Mouse (Mus musculus) small intestine, adult 2 months (tissue): ENCODE results near the gene Rtcb. TPM values are rescaled to one million over a fixed set of nuclear protein-coding genes. Genes with fewer than 3 reads are reported as not detected.

ENCODE experiments used
- H3K27ac ChIP-seq: fragments of 200-500 bp; 2 replicates; pipeline ENCODE4 v1.5.1; 2012; ENCODE audit warnings: low read depth, low read length, control low read depth, inconsistent platforms; ENCODE audit not compliant: insufficient read depth
- H3K27me3 ChIP-seq: fragments of 200-500 bp; 2 replicates; pipeline ENCODE4 v1.6.1; 2012; ENCODE audit warnings: mild to moderate bottlenecking, moderate library complexity, low read length, inconsistent platforms; ENCODE audit not compliant: control insufficient read depth, insufficient read depth
- H3K36me3 ChIP-seq: fragments of 200-500 bp; 2 replicates; pipeline ENCODE4 v1.6.1; 2012; ENCODE audit warnings: mild to moderate bottlenecking, low read length, control low read depth, inconsistent platforms; ENCODE audit not compliant: control insufficient read depth, insufficient read depth
- H3K4me1 ChIP-seq: fragments of 200-500 bp; 2 replicates; pipeline ENCODE4 v1.6.1; 2012; ENCODE audit warnings: low read length, inconsistent platforms, mixed read lengths; ENCODE audit not compliant: control insufficient read depth, insufficient read depth, insufficient read length
- H3K4me3 ChIP-seq: fragments of 200-500 bp; 2 replicates; pipeline ENCODE4 v1.5.1; 2012; ENCODE audit warnings: low read depth, mild to moderate bottlenecking, control low read depth, inconsistent platforms, low read length, moderate library complexity
- CTCF ChIP-seq: fragments of 200-500 bp; IDR thresholded peaks from 2 replicates; pipeline ENCODE4 v1.5.1; 2012; ENCODE audit warnings: low read depth, mild to moderate bottlenecking, control low read depth, inconsistent platforms, low read length, moderate library complexity, mixed read lengths; ENCODE audit not compliant: insufficient replicate concordance, insufficient read length; ENCODE audit errors: extremely low read depth
- POLR2A ChIP-seq: fragments of 200-500 bp; IDR thresholded peaks from 2 replicates; pipeline ENCODE4 v1.6.1; 2012; ENCODE audit warnings: low read depth, mild to moderate bottlenecking, control low read depth, inconsistent platforms, low read length, moderate library complexity
- WGBS: fragments of 180-500 bp; shearing (Covaris S2); methylation state at CpG from one replicate; pipeline ENCODE4 v1.1.7; 2018; 5-methylcytosine and 5-hydroxymethylcytosine counted together
- polyA plus RNA-seq: library from polyadenylated mRNA; depleted of rRNA; stranded (reverse); fragments of >200 nt; gene quantifications from 2 replicates; pipeline ENCODE4 v1.2.3, GENCODE M21; 2012; rRNA removed

Rtcb gene
- 16.2 and 26.8 TPM in 2 replicates for polyA plus RNA-seq

GRCm38 (mm10) chr10:85957464-85957950, at the start of gene Rtcb:
TSS of gene Rtcb (minus strand) at chr10:85957823.
- H3K4me1 ChIP-seq, result peaks cover 12% of the 10 kb centered on the region; the same call in 1 of the 2 replicates
- no peaks in the 10 kb centered on the region for H3K27me3 ChIP-seq
- H3K4me3 ChIP-seq, result peak within 1 kb of the TSS; percentile 100
- peak within 1 kb of the TSS; percentile 91 for H3K27ac ChIP-seq
- WGBS, result 0% methylated on average over 38 of the region's 38 CpGs
- no peak for TF ChIP-seq CTCF
- peak; percentile 68 for TF ChIP-seq POLR2A
- peaks cover 6% of the 10 kb centered on the region for H3K36me3 ChIP-seq

- Histone ChIP-seq H3K27me3 (peaks cover 3% of the 10 kb centered on the region; the same call in 1 of the 2 replicates), H3K27ac (no peak overlapping the region), H3K4me3 (no peak overlapping the region), H3K4me1 (no peaks in the 10 kb centered on the region), H3K36me3 (no peaks in the 10 kb centered on the region)
- 62% methylated on average over 5 of the region's 5 CpGs for WGBS
- no peak for TF ChIP-seq CTCF
- no peak for TF ChIP-seq POLR2A
These were observed 48.8 kb upstream of the Rtcb start for GRCm38 (mm10) chr10:86006455-86006854.

- Histone ChIP-seq H3K4me3 (no peak overlapping the region), H3K27me3 (no peaks in the 10 kb centered on the region), H3K36me3 (no peaks in the 10 kb centered on the region), H3K4me1 (no peaks in the 10 kb centered on the region), H3K27ac (no peak overlapping the region)
- WGBS, result 91% methylated on average over 4 of the region's 4 CpGs
- no peak for TF ChIP-seq POLR2A
- TF ChIP-seq CTCF, result no peak
These were observed 42.8 kb upstream of the Rtcb start for GRCm38 (mm10) chr10:86000447-86000846.

GRCm38 (mm10) chr10:85994543-85995104, 37.0 kb upstream of the Rtcb start:
- Histone ChIP-seq H3K36me3 (no peaks in the 10 kb centered on the region), H3K4me1 (no peaks in the 10 kb centered on the region), H3K27ac (no peak overlapping the region), H3K27me3 (no peaks in the 10 kb centered on the region), H3K4me3 (no peak overlapping the region)
- TF ChIP-seq CTCF (no peak), POLR2A (no peak)
- 29% methylated on average over 5 of the region's 5 CpGs for WGBS

- H3K36me3 ChIP-seq, result no peaks in the 10 kb centered on the region
- H3K27me3 ChIP-seq, result no peaks in the 10 kb centered on the region
- no peak for TF ChIP-seq CTCF
- TF ChIP-seq POLR2A, result no peak
- WGBS, result 91% methylated on average over 9 of the region's 9 CpGs
- no peak overlapping the region for H3K27ac ChIP-seq
- H3K4me1 ChIP-seq, result no peaks in the 10 kb centered on the region
- H3K4me3 ChIP-seq, result no peak overlapping the region
These were observed 36.2 kb upstream of the Rtcb start for GRCm38 (mm10) chr10:85993836-85994235.

GRCm38 (mm10) chr10:85992412-85992811, 34.8 kb upstream of the Rtcb start:
- H3K36me3 ChIP-seq, result no peaks in the 10 kb centered on the region
- 75% methylated on average over 4 of the region's 4 CpGs for WGBS
- no peak for TF ChIP-seq POLR2A
- TF ChIP-seq CTCF, result no peak
- H3K27ac ChIP-seq, result no peak overlapping the region
- no peaks in the 10 kb centered on the region for H3K4me1 ChIP-seq
- no peak overlapping the region for H3K4me3 ChIP-seq
- no peaks in the 10 kb centered on the region for H3K27me3 ChIP-seq

- no peaks in the 10 kb centered on the region for H3K27me3 ChIP-seq
- no peaks in the 10 kb centered on the region for H3K36me3 ChIP-seq
- TF ChIP-seq POLR2A, result no peak
- 66% methylated on average over 6 of the region's 6 CpGs for WGBS
- H3K4me3 ChIP-seq, result no peak overlapping the region
- no peaks in the 10 kb centered on the region for H3K4me1 ChIP-seq
- H3K27ac ChIP-seq, result no peak overlapping the region
These were observed 31.9 kb upstream of the Rtcb start for GRCm38 (mm10) chr10:85989412-85990115.

- TF ChIP-seq CTCF, result no peak
- no peak for TF ChIP-seq POLR2A
- 69% methylated on average over 4 of the region's 4 CpGs for WGBS
- no peaks in the 10 kb centered on the region for H3K27me3 ChIP-seq
- no peak overlapping the region for H3K27ac ChIP-seq
- H3K4me1 ChIP-seq, result no peaks in the 10 kb centered on the region
- H3K36me3 ChIP-seq, result no peaks in the 10 kb centered on the region
- no peak overlapping the region for H3K4me3 ChIP-seq
These were observed 15.3 kb upstream of the Rtcb start for GRCm38 (mm10) chr10:85972915-85973314.
